Mouse (Mus musculus): ENCODE data around the gene Ube2f.

DNA sequence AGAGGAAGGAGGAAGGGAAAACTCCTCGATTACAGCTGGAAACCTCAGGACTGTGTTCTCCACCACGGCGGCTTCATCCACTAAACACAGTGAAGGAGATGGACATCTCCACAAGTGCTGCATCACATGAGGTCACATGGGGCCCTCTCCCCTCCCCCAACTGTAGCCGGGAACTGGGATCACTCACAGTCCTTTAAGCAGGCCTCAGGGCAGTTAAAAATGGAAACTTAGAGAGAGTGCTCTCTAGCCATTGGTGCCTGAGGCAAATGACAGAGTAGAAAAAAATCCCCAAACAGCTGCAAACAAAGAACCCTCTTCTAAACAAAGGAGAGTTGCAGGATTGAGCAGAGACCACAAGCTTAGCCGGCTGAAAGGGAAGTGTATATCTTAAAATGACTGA lies 63.1 kb downstream of the Ube2f start:
- TF ChIP-seq POLR2A (IDR thresholded peaks at IDR 0.05; ENCODE audit: low read depth, low read length): no peak
- no peak for TF ChIP-seq CTCF (IDR thresholded peaks at IDR 0.05; ENCODE audit: extremely low read depth, insufficient read length, insufficient replicate concordance, low read depth, low read length)

Measured in small intestine, adult 2 months (tissue).